Mouse (Mus musculus) G1E (cell line): ENCODE results near the gene Gm20503. TPM values are rescaled to one million over a fixed set of nuclear protein-coding genes. Genes with fewer than 3 reads are reported as not detected.

Source experiments
- ATAC-seq: 2 replicates; pipeline ENCODE4 v1.8.0; 2016; ENCODE audit warnings: mild to moderate bottlenecking; ENCODE audit not compliant: insufficient number of reproducible peaks, poor library complexity, low FRiP score, severe bottlenecking; ENCODE audit errors: extremely low read depth
- DNase-seq: peaks from one replicate; pipeline ENCODE4 v3.0.0; 2012; ENCODE audit warnings: low spot score
- H3K27me3 ChIP-seq: 2 replicates; pipeline ENCODE4 v1.6.1; 2012; ENCODE audit warnings: mild to moderate bottlenecking, low read length, inconsistent platforms; ENCODE audit not compliant: insufficient read depth
- H3K36me3 ChIP-seq: replicated peaks from 2 replicates; pipeline ENCODE3; 2012; ENCODE audit warnings: mild to moderate bottlenecking, inconsistent platforms
- H3K4me1 ChIP-seq: 2 replicates; pipeline ENCODE4 v1.6.1; 2012; ENCODE audit warnings: low read depth, low read length, inconsistent platforms, mixed read lengths; ENCODE audit not compliant: insufficient read depth
- H3K4me3 ChIP-seq: 2 replicates; pipeline ENCODE4 v1.5.1; 2012; ENCODE audit warnings: low read depth, mild to moderate bottlenecking, inconsistent platforms, low read length, moderate library complexity, mixed read lengths
- H3K9me3 ChIP-seq: replicated peaks from 2 replicates; pipeline ENCODE4 v1.6.1; 2012; ENCODE audit warnings: inconsistent platforms
- CTCF ChIP-seq: IDR thresholded peaks from 2 replicates; pipeline ENCODE4 v1.5.1; 2012; ENCODE audit warnings: low read depth, low read length, inconsistent platforms, mixed read lengths
- GATA1 ChIP-seq: IDR thresholded peaks from 2 replicates; pipeline ENCODE4 v1.6.1; 2012; ENCODE audit warnings: borderline replicate concordance, low read length, inconsistent platforms, mixed read lengths
- GATA2 ChIP-seq: IDR thresholded peaks from 2 replicates; pipeline ENCODE4 v1.6.1; 2012; ENCODE audit warnings: low read depth, low read length, inconsistent platforms, borderline replicate concordance
- POLR2AphosphoS5 ChIP-seq: IDR thresholded peaks from 2 replicates; pipeline ENCODE4 v1.6.1; 2012; ENCODE audit warnings: low read depth, low read length, inconsistent platforms; ENCODE audit not compliant: insufficient replicate concordance
- TAL1 ChIP-seq: conservative IDR thresholded peaks from 2 replicates; pipeline ENCODE4 v1.6.1; 2012; ENCODE audit warnings: low read depth, low read length, inconsistent platforms, mixed read lengths
- polyA plus RNA-seq: library from polyadenylated mRNA; stranded (reverse); fragments of >175 nt; gene quantifications from 2 replicates; pipeline ENCODE4 v1.2.3, GENCODE M21; 2012
- total RNA-seq, 2 experiments: library from RNA; stranded (forward) in 1 of 2; stranded (reverse) in 1 of 2; fragments of 200-1000 nt in 1 of 2; fragments of >200 nt in 1 of 2; fragmentation: Nextera tagmentation in 1 of 2; gene quantifications; 2 replicates each; pipeline ENCODE4 v1.2.3; 2014 to 2017

The Gm20503 gene
- total RNA-seq (2014; fragmentation: Nextera tagmentation) (not detected in 2 replicates), total RNA-seq (2017) (0.35 TPM in 1 of 2 replicates, not detected in the other), polyA plus RNA-seq (not detected in 2 replicates)

DNA sequence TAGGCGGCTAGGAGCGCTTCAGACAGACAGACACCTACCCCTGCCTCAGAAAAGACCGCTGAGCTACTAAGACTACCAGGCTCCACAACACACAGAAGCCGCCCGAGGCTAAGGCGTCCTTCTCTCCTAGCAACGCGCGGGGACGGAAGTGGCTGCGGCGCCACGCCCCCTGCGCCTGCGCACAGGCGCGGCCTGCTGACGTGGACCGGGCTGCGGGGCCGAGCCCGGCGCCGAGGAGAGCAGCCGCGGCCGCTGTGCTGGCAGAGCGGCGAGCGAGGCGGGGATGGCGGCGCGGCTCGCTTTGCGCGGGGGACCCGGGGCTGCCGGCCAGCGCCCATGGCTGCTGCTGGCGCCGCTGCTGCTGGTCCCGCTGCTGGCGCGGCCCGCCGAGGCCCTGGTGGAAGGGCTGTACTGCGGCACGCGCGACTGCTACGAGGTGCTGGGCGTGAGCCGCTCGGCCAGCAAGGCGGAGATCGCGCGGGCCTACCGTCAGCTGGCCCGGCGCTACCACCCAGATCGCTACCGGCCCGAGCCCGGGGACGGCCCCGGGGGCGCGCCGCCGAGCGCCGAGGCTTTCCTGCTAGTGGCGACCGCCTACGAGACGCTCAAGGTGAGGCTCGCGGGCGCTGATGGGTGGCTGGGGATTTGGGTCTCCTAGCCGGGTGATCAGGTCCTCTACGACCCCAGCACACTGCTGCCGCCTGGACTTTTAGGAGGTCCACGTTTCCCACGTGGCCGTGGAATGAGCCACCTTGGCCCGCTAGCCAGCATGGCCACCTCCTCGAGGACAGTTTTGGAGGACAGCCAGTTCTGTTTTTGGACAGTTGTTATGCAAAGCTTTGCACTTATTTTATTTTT, at the start of gene Gm20503:
Gene Gm20503, plus strand, starts transcription at position 263 of the 858 bp plus-strand sequence.
- H3K36me3 ChIP-seq: peaks cover 7% of the 10 kb centered on the region
- TF ChIP-seq TAL1 (no peak), POLR2AphosphoS5 (no peak), GATA2 (no peak), CTCF (no peak), GATA1 (no peak)
- H3K4me1 ChIP-seq: peaks cover 46% of the 10 kb centered on the region
- peak; percentile 91 for DNase-seq
- no peaks in the 10 kb centered on the region for H3K27me3 ChIP-seq
- no peaks in the 10 kb centered on the region for H3K9me3 ChIP-seq
- ATAC-seq: peak; percentile 52; the same call in 1 of the 2 replicates
- H3K4me3 ChIP-seq: peak within 1 kb of the TSS; percentile 99

DNA sequence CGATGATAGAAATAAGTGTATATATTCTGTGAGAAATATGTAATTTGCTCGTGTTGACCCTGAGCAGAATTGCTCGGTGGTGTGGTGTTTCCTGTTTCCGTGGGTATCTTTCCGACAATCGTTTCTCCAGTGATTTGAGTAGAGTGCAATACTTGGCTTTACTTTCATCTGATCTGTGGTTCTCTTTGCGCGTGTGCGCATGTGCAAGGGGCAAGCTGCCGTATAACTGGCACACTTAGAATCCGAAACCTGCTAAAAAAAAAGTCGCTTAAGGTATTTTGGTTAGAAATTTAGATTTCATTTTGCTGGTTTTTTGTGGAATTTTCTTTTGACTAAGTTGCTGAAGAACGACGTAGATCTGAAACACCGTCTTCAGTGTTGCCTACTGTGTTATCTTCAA, 41.3 kb upstream of the Gm20503 start:
- H3K4me1 ChIP-seq: no peaks in the 10 kb centered on the region
- peaks cover 33% of the 10 kb centered on the region for H3K27me3 ChIP-seq
- no peaks in the 10 kb centered on the region for H3K36me3 ChIP-seq
- no peaks in the 10 kb centered on the region for H3K9me3 ChIP-seq
- DNase-seq (no peak), ATAC-seq (no peak)
- TF ChIP-seq GATA2 (no peak), CTCF (no peak), TAL1 (no peak), GATA1 (no peak), POLR2AphosphoS5 (no peak)
- H3K4me3 ChIP-seq: no peak overlapping the region

DNA sequence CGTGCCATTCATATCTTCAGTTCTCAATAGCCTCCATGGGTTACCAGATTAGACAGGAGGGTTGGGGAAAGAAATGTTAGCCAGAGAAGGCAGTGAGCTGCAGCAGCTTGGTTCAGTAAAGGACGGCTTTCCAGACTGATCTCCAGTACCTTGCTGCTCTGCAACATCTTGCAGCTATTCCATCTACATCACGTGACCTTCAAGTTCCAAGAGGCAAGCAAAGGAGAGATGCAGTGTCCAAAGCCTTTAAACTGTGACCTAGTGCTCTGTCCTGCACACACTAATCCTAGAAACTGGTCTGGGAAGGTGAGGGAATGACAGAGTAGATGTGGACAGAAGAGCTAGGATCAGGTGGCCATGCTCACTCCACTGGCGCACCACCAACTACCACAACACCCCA, 39.7 kb upstream of the Gm20503 start:
- peaks cover 33% of the 10 kb centered on the region for H3K27me3 ChIP-seq
- ATAC-seq (no peak), DNase-seq (no peak)
- H3K4me3 ChIP-seq: no peak overlapping the region
- H3K4me1 ChIP-seq: no peaks in the 10 kb centered on the region
- no peak for TF ChIP-seq GATA2
- TF ChIP-seq POLR2AphosphoS5: no peak
- no peak for TF ChIP-seq TAL1
- no peak for TF ChIP-seq GATA1
- no peak for TF ChIP-seq CTCF
- no peaks in the 10 kb centered on the region for H3K36me3 ChIP-seq
- no peaks in the 10 kb centered on the region for H3K9me3 ChIP-seq

- Histone ChIP-seq H3K27me3 (peaks cover 33% of the 10 kb centered on the region), H3K4me1 (no peaks in the 10 kb centered on the region)
Observed at GRCm38 (mm10) chr4:58965136-58965535, 37.9 kb upstream of the Gm20503 start.

DNA sequence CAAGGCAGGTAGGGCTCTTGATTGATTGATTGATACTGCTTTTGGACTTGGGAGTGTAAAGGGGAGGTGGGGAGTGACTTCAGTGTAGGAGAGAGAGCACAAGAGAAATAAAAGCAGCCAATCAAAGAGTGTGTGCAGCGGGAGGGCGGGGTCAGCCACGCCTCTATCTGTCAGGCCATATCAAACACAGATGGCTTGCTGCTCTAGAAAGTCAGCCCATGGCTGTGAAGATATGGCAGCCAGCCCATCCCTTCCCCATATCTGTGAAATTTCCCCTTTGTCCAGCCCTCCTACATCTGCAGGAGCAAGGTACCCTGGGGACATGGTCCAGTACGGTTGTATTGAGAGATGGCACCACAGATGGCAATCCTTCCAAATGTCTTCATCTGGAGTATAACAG, 32.3 kb upstream of the Gm20503 start:
- DNase-seq: no peak
- Histone ChIP-seq H3K4me3 (no peak overlapping the region), H3K4me1 (peaks cover 7% of the 10 kb centered on the region), H3K9me3 (no peaks in the 10 kb centered on the region), H3K27me3 (peaks cover 11% of the 10 kb centered on the region), H3K36me3 (peaks cover 2% of the 10 kb centered on the region)
- ATAC-seq: peak; percentile 40; the same call in 1 of the 2 replicates
- no peak for TF ChIP-seq GATA2
- TF ChIP-seq POLR2AphosphoS5: no peak
- TF ChIP-seq TAL1: no peak
- no peak for TF ChIP-seq CTCF

More at GRCm38 (mm10) chr4:58965136-58965535, 37.9 kb upstream of the Gm20503 start:
- no peak for TF ChIP-seq TAL1
- no peak for TF ChIP-seq CTCF
- TF ChIP-seq POLR2AphosphoS5: no peak
- TF ChIP-seq GATA1: no peak
- TF ChIP-seq GATA2: no peak
- Histone ChIP-seq H3K4me3 (no peak overlapping the region), H3K36me3 (no peaks in the 10 kb centered on the region), H3K9me3 (no peaks in the 10 kb centered on the region)
- DNase-seq (no peak), ATAC-seq (no peak)

DNA sequence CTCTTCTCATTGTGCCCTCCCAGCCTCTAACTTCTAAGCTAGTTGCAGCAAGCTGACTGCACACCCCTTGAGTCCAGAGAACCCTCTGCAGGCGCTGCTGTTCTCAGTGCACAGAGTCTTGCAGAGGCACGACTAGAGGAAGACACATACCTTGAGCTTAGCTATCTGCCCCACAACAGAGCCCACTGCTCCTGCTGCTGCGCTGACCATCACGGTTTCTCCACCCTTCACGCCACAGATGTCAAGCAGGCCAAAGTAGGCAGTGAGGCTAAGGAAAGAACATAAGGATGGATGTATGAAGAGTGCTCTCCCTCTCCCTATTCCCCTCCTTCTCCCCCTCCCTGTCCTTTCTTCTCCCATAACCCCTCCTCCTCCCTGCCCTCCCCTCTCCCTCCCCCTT, 27.3 kb upstream of the Gm20503 start:
- no peak for ATAC-seq

More for the DNA sequence above, 27.3 kb upstream of the Gm20503 start:
- no peak for DNase-seq
- H3K9me3 ChIP-seq: no peaks in the 10 kb centered on the region
- peaks cover 7% of the 10 kb centered on the region for H3K27me3 ChIP-seq
- peaks cover 2% of the 10 kb centered on the region for H3K4me1 ChIP-seq
- TF ChIP-seq CTCF: no peak
- no peak for TF ChIP-seq GATA1
- no peak for TF ChIP-seq GATA2
- TF ChIP-seq POLR2AphosphoS5: no peak
- no peak for TF ChIP-seq TAL1
- H3K36me3 ChIP-seq: peaks cover 4% of the 10 kb centered on the region
- H3K4me3 ChIP-seq: no peak overlapping the region
